Mouse (Mus musculus) ES-Bruce4 (cell line): Measurements from ENCODE around the gene Pcbd1.

Source experiments
- CTCF ChIP-seq: IDR thresholded peaks from one replicate; pipeline ENCODE4 v1.8.1; 2011; ENCODE audit warnings: low read depth, low read length
- POLR2A ChIP-seq: IDR thresholded peaks from one replicate; pipeline ENCODE4 v1.8.1; 2011; ENCODE audit warnings: low read length; ENCODE audit not compliant: insufficient read depth

GRCm38 (mm10) chr10:61128701-61129365, 39.7 kb downstream of the Pcbd1 start:
- no peak for TF ChIP-seq CTCF
- TF ChIP-seq POLR2A = no peak
